Mouse (Mus musculus) adrenal gland, adult (tissue): Measurements from ENCODE around the gene Pidd1.
"Not testable (repeated sequence)": the region's sequence is repeated elsewhere in the genome, so short reads cannot be mapped to it uniquely, and the experiment has no call there.

ENCODE experiments used
- DNase-seq, 2 experiments: peaks; one replicate each; pipeline ENCODE4 v3.0.0; 2022 to 2023; ENCODE audit warnings: low spot score in 1 of 2; ENCODE audit not compliant: inconsistent age in 2 of 2

Pidd1 gene

DNA sequence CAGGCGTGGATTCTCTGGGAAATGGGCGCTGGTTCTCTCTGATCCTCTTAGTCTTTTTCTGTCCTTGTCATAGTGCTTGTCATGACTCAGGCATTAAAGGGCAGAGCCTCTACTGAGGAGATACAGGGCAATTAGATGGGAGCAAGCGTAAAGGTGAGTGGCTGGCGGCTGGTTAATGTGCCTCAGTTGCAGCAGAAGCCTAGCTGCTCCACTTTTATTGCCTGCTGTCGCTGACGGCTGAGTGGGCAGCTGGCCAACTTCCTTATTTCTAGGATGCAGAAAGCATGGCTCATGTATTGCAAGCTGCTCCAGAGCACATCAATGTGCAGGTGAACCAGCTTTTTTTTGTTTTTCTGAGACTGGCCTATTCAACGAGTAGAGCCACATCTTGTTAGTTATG is 24.9 kb downstream of the Pidd1 start:
- peak; percentile 40 to 62 for DNase-seq

DNA sequence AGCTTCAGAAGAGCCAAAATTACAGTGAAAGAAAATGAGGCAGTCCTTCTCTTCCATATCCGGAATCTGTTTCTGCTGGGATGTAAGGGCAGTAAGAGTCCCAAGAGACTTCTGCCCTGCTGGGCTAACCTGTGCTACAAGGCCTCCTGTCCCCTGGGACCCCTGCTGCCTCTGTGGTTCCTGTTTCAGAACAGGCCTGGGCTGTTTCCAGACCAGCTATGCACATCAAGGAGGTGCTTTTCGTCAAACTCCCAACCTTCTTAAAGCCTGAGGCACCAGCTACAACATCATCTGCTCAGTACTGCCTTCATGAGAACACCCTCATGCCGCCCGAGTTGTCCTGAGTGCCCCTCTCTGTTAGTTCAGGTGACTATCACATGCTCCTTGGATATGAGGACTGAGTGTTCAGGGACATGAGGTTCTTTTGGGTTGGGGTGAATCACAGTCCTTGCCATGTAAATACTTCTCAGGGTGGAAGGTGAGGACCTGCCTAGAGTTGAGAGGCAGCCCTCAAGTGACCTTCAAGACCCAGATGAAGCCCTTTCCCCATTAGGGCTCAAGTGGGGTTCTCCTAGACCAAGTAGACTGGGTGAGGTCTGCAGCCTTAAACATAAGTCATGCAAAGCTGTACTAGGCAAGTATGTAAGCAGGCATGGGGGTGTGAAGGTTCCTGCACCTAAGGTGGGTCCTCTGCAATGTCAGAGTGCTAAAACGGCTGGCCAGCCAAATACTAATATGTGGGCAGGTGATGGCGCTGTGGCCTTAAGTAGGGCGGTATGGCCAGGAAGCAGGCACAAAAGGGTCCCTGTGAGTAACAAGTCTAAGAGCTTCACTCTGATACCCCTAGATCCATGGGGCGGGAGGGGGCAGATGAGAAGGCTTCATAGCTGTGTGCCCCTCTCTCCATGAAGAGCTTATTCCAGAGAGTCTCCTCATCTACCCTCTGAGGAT is 25.8 kb downstream of the Pidd1 start:
- DNase-seq = peak in 1 of 2 experiments; percentile 37

DNA sequence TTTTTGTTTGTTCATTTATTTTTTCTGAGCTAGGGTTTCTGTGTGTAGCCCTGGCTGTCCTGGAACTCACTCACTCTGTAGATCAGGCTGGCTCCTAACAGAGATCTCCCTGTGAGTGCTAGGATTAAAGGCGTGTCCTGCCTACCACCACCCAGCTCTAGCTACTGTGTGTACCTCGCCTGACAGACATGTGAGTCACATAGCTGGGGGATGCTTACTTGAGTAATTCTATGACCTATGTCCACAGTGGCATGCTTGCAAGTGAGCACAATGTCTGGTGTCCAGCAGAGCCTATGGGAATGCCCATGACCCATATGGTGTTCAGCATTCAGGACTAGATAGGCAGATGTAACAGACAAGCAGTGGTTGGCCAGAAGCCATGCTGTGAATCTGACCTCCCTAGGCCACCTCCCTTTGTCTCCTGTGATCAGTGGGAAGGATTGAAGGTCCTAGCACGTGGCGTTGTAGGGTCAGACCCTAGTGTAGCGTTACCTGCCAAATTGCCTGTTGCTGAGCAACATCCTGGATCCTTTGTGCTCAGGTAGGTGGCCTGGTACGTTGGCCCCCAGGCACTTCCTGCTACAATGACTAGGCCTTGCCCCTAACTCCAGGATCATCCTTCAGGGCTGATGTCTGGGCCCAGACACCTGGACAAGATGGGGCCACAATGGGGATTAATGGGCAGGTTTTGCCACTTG is 27.5 kb downstream of the Pidd1 start:
- peak in 1 of 2 experiments; percentile 16 for DNase-seq

DNA sequence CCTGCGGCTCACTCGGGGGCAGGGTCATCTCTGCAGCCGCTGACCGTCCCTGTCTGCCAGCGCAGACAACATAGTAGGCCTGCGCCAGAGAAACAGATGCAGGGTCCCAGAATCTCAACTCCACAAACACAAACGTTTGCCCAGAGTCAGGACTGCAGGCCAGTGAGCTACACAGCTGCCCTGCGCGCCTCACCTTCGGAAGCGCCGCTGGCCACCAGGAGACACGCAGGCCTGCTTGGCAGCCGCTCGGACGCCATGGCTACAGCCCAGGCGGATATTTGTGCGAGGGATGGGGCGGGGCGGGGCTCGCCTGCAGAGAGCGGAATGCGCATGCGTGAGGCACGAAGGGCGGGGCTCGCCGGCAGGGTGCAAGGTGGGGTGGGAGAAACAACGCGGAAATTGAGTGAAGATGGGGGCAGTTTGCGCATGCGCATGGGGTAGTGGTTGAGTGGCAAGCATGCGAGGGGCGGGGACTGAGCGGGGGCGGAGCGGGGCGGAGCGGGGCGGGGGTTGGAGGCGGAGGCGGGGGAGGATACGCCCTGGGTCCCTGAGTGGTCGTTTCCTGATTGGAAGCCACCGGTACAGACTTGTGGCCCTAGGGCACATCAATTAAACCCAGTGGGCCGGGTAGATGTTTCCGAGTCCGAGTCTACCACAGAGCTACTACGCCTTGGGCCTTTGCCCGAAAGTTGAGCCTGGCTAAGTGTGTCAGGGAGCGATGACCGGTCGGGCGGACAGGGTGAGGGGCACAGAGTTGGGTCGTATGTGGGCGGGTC is 29.8 kb downstream of the Pidd1 start, which contains the start of gene Gatd1:
TSS of gene Gatd1 (minus strand) at position 328 of the 776 bp plus-strand sequence.
- peak; percentile 99 to 100 for DNase-seq

DNA sequence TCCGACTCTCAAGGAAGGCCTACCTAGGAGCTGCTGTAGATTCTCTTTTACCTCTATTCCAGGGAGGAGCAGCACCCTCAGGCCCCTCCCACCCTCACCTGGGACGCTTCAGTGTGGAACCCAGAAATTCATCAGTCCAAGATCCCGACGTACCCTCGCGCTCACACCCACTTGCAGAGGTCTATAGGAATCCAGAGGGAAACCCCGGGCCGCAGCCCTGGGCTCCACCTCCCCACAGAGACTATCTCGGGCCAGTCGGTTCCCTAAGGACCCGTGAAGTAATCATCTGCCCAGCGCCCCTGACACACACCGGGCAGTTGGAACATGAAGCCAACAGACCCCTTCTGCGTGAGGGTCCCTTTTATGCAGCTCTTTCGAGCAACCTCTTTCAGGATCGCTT is 30.5 kb downstream of the Pidd1 start:
- peak; percentile 32 to 64 for DNase-seq

DNA sequence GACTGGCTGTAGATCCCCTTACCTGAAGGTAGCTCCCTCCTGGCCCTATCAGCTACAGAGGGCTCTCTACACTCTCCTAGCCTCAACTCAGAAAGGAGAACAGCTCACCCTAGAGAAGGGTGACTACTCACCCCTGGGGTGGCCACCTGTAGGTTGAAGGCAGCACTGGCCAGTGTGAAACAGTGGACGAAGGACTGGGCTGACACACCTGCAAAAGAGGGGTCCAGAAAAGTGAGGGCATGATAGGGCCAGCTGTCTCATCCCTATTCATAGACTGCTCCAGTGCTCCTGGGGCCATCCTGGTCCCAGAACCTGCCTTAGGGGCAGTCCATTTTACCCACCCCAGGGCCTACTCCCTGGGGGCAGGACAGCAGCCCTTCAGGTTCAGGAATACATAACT is 32.2 kb downstream of the Pidd1 start:
- DNase-seq = peak in 1 of 2 experiments; percentile 15

DNA sequence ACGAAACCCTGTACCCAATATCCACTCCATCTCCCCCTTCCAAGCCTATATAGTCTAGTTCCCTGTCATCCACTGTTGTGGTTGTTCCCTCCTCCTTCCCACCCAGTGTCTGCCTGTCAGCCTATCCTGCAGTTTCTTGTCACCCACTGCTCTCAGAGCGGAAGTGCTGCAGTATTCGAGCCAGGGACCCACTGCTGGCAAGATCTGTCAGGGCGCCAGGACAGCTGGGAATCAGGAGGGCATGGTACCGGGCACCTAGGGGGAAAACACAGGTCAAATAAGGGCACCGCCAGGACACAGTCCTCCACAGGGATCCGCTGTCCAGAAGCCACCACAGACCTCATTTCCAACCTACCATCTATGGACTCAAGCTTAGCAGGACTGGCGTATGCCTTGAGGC is 33.2 kb downstream of the Pidd1 start:
- no peak for DNase-seq

DNA sequence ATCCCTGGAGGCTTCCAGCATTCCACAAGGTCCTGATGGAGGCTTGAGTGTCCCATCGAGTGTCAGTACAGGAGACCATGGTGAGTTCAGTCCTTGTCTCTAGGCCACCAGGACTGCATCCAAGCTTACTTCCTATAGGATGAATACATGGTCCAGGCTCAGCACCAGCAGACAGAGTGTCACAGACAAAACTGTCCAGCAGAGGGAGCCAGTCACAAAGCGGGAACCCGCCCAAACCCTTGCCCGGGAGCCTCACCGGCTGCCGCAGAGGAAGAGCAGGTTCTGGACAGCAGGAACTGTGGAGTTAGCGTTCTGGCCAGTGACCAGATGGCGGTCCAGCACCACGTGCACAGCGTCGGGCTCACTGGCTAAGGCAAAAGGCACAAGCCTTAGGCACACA is 35.0 kb downstream of the Pidd1 start:
- peak; percentile 90 to 96 for DNase-seq

DNA sequence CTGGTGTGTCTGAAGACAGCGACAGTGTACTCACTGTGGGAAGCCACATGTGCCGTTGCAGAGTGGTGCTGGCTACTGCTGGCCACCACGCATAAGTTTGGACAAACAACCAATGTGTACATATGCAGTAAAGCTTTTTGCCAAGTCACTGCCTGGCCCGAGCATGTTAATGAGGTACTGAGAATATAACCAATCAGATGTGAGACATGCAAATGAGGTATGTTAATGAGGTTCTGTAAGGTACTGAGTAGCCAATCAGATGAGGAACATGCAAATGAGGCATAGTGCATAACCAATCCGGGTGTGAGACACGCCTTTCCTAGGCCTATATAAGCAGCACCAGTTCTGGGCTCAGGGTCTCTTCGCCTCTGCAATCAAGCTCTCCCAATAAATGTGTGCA is 36.2 kb downstream of the Pidd1 start:
- not testable (repeated sequence) for DNase-seq

DNA sequence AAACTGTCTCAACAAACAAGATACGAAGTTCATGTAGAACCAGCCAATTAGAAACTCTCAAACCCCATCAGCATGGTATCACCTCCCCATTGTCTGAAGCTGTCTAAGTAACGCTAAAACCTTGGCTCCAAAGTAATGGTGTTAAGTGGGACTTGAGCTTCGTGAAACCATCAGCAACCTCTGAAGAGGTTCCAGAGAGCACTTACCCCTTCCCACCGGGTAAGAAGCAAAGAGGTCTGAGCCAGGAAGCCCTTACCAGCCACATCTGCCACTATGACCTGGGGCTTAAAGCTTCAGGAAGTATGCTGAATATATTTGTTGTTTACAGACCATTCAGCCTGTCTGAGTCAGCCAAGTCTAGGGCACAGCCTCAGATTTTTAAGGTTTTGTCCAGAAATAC is 38.4 kb downstream of the Pidd1 start:
- peak in 1 of 2 experiments; percentile 16 for DNase-seq

DNA sequence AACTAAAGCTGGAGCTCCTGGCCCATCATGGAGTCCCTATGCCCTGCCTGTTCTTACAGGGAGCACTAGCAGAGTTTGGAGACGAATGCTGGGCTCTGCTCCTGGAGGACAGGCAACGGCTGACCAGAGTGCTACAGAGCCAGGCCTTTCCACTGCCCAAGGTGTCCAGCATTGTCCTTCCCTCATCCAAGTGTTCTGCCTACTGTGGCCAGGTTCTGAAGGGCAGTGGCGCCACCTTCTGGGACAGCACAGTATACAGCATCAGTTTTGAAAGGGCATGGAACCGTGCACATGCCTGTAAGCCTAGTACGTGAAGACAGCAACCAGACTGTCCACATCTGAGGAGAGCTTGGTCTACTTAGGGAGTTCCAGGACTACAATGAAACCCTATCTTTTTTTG is 40.5 kb downstream of the Pidd1 start:
- peak; percentile 77 to 86 for DNase-seq

DNA sequence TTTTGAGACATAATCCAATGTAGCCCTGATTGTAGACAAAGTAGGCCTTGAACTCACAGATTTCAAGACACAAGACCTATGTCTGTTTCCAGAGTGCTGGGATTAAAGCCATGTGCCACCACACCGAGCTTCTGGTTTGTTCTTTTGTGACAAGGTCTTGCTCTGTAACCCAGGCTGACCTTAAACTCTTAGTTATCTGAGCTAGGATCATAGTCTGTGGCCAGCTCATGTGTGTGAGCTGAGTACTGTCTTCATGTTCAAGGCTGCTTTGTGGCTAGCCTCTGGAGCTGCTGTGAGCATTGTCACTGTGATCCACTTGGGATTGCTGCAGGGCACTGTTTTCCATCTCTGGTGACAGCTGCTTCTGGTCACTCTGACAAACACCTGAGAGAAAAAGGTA is 48.5 kb downstream of the Pidd1 start:
- peak; percentile 38 to 72 for DNase-seq

DNA sequence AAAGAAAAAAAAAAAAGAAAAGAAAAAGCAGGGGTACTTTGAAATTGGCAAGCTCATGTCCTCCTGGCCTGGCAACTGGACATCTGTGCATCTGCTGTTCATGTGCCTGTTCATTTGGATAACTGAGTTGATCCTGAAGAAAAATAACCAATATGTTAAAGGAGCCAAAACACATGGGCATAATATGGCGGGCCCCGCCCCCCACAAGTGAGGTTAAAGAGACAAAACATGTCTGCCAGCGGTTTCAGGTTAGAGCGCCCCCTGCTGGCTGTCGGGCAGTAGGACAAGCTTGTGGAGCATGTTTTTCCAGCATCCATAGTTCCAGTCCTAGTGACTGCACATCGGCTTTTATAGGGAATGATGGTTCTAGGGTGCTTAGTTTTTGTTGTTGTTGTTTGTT is 49.1 kb downstream of the Pidd1 start:
- peak; percentile 74 to 88 for DNase-seq

DNA sequence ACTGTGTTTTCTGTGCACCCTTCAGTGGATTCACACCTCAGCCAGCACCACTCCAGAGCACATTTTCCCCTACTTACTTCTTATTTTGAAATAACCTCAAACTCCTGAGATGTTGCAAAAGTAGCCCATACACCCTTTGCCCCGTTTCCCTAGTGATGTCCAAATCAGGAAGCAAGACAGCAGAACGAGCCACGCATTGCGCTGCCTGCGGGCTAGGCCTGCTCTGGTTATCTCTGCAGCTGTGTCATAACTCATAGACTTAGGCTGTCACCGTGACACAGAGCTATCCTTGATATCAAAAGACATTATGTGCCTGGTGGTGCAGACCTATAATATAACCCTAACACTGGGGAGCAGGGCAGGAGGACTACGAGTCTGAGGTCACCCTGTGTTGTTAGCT is 49.7 kb downstream of the Pidd1 start:
- peak; percentile 74 to 82 for DNase-seq

DNA sequence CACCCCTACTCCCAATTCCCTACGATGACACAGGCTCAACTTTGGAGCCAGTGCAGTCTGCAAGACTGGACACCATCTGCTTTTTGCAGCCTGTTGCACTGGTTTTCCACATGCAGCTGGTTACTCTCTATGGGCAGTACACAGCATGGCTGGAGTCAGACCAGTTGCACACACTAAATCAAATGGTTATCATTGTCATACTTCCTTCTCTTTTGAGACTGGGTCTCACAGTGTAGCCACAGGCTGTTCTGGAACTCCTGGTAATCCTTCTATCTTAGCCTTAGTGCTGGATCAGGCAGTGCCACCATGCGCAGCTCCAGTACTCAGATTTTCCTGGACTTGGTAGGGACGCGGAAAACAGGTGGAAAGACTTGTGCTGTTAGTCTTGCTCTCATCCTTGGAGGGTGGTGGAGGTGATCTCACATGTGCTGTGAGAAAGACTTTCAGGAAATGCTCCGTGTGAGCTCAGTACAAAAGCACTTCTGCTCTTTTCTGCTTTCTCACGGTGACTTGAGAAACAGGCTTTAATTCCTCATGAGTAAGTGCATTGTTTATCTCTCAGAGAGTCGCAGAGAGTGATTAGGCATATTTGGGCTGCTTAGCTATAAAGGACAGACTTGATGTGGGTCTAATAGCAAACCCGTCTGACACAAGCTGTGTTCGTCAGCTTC is 51.1 kb downstream of the Pidd1 start:
- DNase-seq = no peak

DNA sequence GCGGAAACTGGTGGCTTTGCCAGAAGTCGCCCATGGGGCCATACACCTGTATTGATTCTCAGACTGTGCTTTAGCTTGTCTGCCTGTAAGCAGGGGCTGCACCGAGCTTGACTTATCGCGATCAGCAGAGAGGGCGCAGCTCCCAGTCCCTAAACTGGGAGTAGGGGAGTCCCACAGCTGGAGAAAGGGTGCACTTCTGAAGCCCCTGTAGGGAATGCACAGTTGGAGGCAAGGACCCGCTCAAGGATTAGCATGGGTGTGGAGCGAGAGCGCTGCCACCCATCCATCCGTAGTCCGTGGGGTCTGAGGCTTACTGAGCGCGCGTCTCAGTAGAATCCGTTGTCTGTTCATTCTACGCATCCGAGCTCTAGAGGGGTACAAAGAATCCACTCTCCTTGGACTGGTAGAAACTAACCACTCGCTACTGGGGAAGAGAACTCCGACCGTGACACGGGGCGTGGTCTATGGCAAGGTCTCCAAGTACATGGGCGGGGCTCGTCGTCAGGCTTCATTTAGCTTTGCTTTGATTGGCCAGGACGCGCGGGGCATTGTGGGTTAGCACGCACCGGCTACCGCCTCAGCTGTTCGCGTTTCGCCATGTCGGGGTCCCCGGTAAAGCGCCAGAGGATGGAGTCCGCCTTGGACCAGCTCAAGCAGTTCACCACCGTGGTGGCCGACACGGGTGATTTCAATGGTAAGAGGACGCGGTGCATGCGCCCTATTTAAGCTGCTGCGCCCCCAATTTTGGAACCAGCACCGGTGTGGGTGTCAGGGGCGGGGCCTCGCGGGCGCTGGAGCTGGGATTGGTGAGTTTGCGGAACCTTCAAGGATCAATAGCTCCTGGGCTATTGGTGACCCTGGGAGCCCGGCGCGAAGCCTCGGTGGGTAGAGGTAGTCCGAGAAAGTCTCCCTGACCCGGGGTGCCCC is 51.9 kb downstream of the Pidd1 start, which contains the start of gene Taldo1:
TSS of gene Taldo1 (plus strand) at position 575 of the 927 bp plus-strand sequence.
- peak; percentile 97 to 99 for DNase-seq

DNA sequence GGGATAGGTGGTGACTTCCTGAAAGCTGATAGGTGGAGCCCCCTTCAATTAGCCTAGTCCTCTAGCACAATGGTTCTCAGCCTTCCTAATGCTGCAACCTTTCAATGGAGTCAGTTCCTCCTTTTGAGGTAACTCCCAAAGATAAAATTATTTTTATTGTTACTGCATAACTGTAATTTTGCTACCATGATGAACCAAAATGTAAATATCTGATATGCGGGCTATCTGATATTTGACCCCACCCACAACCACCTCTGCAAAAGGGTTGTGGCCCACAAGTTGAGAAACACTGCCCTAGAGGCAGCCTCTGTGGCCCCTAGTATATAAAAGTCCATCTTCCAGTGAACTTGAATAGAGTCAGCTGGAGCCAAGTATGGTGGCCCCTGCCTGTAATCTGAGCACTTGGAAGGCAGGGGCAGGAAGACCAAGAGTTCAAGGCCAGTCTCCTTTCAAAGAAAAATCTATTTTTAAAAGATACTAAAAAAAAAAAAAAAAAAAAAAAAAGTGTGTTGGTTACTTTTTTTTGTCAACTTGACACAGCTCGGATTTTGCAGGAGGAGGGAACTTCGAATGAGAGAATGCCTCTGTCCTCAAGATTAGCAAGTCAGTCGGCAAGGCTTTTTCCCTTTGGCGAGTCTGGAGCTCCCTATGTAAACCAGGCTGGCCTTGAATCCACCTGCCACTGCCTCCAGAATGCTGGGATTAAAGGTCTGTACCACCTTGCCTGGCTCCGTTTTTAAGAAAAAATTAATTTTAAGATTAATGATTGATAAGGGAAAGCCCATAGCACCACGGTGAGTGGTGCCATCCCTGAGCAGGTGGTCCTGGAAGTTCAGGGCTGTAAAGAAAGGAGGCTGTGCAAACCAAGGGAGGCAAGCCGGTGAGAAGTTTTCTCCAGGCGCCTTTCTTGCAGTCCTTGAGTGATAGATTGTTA is 53.2 kb downstream of the Pidd1 start:
- DNase-seq = peak in 1 of 2 experiments; percentile 33

DNA sequence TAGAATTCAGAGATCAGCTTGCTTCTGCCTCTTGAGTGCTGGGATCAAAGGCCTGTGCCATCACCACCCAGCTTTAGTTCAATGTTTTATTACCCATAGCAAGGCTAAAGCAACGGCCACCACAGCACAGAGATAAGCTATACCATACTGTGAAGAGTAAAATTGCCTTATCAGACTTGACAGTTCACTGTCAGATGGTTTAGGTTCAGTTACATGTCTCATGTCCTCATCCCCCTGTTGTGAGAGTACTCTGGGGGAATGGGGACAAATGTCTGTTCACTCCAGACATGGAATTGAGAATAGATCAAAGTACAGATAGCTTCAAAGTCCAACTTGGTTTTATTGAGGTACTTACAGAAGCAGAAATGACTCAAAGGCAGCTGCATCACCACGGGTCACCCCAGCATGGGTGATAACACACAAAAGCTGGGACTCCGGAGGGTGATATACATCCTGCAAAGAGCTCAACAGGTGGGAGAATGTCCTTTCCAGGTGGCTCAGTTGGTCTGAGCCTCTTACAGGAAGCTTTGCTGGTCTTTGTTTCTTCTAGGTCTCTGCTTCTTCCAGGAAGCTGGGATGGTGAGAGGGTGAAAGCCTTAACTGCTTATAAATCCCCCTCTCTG is 55.2 kb downstream of the Pidd1 start:
- no peak for DNase-seq
